Mouse (Mus musculus) lung, embryonic 16.5 days (tissue): ENCODE data around the gene Kat8. TPM values are rescaled to one million over a fixed set of nuclear protein-coding genes. Genes with fewer than 3 reads are reported as not detected.

ENCODE experiments used
- ATAC-seq: fragments of 200-750 bp; cut with Nextera tagmentation; 2 replicates; pipeline ENCODE4 v1.8.0; 2017; ENCODE audit warnings: low read depth, mild to moderate bottlenecking, moderate library complexity
- H3K27ac ChIP-seq: fragments of 300-500 bp; sonication (generic); 2 replicates; pipeline ENCODE4 v1.5.1; 2014; ENCODE audit warnings: mild to moderate bottlenecking, control low read depth, low read length
- H3K27me3 ChIP-seq: fragments of 300-500 bp; sonication (generic); 2 replicates; pipeline ENCODE4 v1.6.1; 2014; ENCODE audit warnings: low read depth, low read length, mixed read lengths; ENCODE audit not compliant: control insufficient read depth, insufficient read depth
- H3K36me3 ChIP-seq: fragments of 300-500 bp; sonication (generic); 2 replicates; pipeline ENCODE4 v1.6.1; 2014; ENCODE audit warnings: low read length; ENCODE audit not compliant: control insufficient read depth, insufficient read depth
- H3K4me1 ChIP-seq: fragments of 300-500 bp; sonication (generic); replicated peaks from 2 replicates; pipeline ENCODE4 v1.6.1; 2014; ENCODE audit warnings: low read length, mixed read lengths; ENCODE audit not compliant: control insufficient read depth, insufficient read depth
- H3K4me2 ChIP-seq: fragments of 300-500 bp; sonication (generic); 2 replicates; pipeline ENCODE4 v1.6.1; 2014; ENCODE audit warnings: low read depth, low read length, control low read depth
- H3K4me3 ChIP-seq: fragments of 300-500 bp; sonication (generic); 2 replicates; pipeline ENCODE4 v1.5.1; 2014; ENCODE audit warnings: mild to moderate bottlenecking, low read length, control low read depth
- H3K9ac ChIP-seq: fragments of 300-500 bp; sonication (generic); 2 replicates; pipeline ENCODE4 v1.6.1; 2014; ENCODE audit warnings: low read length, control low read depth
- H3K9me3 ChIP-seq: fragments of 300-500 bp; sonication (generic); 2 replicates; pipeline ENCODE4 v1.6.1; 2016; ENCODE audit warnings: low read length; ENCODE audit not compliant: control insufficient read depth
- WGBS: fragments of 180-500 bp; shearing (Covaris S2); extraction: QIAGEN DNeasy Blood & Tissue Kit; methylation state at CpG from one replicate; pipeline ENCODE4 v1.1.7; 2014; 5-methylcytosine and 5-hydroxymethylcytosine counted together
- polyA plus RNA-seq: library from polyadenylated mRNA; unstranded; fragments of >200 nt; fragmentation: Nextera tagmentation; extraction: Ambion mirVana; gene quantifications from 2 replicates; pipeline ENCODE4 v1.2.1, GENCODE M21; 2015

Kat8 gene
- polyA plus RNA-seq, 1 experiment from 2014 or later, result 38.9 TPM

DNA sequence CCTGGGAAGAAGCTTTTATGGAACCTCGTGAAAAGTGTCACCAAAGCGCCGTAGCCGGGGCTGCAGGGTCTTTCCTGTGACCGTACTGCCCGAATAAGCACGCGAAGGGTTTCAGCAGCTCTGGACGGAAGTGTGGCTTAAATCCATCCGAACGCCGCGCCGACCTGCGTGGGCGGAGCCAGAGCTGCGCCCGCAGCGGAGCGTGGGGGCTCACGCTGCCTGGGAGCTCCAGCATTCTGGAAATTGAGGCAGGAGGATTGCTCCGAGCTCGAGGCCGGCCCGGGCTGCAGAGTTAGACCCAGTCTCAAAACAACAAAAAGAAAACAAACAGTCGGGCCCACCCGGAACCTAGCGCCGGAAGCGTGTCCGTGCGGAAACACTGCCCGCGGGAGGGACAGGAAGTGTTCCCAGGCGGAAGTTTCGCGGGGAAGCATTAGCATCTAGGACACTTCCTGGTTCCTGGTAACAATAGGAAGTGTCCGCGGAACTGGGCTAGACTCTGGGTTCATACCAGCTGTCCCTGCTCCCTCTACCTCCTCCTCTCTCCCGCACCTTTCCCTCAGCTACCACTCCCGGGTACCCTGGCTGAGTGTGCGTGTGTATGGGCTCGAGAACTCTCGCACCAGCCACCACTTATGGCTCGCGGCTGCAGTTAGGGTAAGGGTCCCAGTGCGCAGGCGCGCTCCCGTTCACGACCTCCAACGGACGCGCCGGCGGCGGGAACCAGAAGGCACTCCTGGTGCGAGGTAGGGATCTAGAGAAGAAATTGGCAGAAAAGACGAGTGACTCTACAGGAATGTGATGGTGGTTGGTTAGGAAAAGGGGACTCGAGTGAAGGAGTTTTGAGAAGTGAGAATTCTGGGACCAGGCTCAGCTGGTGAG, 35.6 kb upstream of the Kat8 start, which contains the start of gene Zfp668:
Zfp668 (minus strand) TSS at position 362 of the 882 bp plus-strand sequence.
- under 1% methylated on average over 60 of the region's 60 CpGs for WGBS
- Histone ChIP-seq H3K36me3 (peaks cover 26% of the 10 kb centered on the region), H3K9ac (peak within 1 kb of the TSS; percentile 99), H3K4me2 (peak within 1 kb of the TSS; percentile 98), H3K4me1 (peaks cover 26% of the 10 kb centered on the region), H3K9me3 (no peaks in the 10 kb centered on the region), H3K4me3 (peak within 1 kb of the TSS; percentile 98), H3K27me3 (no peaks in the 10 kb centered on the region), H3K27ac (peak within 1 kb of the TSS; percentile 99)
- peak; percentile 72 for ATAC-seq

DNA sequence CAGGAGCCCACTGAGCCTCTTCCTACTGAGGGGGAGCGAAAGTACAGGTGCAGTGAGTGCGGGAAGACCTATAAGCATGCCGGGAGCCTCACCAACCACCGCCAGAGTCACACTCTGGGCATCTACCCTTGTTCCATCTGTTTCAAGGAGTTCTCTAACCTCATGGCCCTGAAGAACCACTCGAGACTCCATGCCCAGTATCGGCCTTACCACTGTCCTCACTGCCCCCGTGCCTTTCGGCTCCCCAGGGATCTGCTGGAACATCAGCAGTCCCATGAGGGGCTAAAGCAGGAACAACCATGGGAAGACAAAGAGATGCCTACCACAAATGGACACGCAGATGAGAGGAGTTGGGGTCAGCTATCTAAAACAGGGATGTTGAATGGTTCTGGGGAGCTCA, 33.0 kb upstream of the Kat8 start:
- peaks cover 22% of the 10 kb centered on the region for H3K4me1 ChIP-seq
- ATAC-seq, result no peak
- no peaks in the 10 kb centered on the region for H3K9me3 ChIP-seq
- no peaks in the 10 kb centered on the region for H3K27me3 ChIP-seq
- H3K4me2 ChIP-seq, result no peak overlapping the region
- no peak overlapping the region for H3K4me3 ChIP-seq
- 96% methylated on average over 9 of the region's 9 CpGs for WGBS
- H3K9ac ChIP-seq, result no peak overlapping the region
- H3K27ac ChIP-seq, result no peak overlapping the region
- peaks cover 45% of the 10 kb centered on the region for H3K36me3 ChIP-seq

DNA sequence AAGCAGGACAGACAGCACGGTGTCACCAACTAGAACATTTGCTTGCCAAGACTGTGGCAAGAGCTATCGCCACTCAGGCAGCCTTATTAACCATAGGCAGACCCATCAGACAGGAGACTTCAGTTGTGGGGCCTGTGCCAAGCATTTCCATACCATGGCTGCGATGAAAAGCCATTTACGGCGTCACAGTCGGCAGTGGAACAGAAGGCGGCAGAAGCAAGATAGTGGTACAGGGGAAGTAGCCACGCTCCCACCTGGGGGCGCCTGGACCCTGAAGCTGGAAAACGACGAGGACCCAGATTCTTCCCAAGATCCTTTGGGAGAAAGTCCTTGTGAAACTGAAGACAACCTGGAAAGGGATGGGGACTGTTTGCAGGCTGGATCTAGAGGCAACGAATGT, 31.9 kb upstream of the Kat8 start:
- Histone ChIP-seq H3K27me3 (no peaks in the 10 kb centered on the region), H3K9ac (no peak overlapping the region)

DNA sequence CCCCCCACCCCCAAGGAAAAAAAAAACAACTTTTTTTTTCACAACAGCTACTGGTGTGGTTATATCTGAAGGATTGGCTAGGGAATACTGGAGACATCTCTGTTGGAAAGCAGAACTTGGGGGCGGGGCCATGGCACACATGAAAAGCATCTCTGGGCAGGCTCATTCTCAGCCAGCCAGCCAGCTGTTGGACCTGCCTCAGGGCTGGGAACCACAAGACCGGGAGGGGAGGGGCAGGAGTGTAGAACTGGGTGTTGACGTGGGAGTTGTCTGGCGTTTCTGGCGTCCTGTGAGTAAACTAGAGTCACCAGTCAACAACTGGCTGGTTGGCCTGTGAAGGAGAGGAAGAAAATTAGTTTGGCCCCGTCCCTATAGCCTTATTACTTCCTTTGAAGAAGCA, 26.4 kb upstream of the Kat8 start:
- Histone ChIP-seq H3K4me1 (peaks cover 7% of the 10 kb centered on the region), H3K9me3 (no peaks in the 10 kb centered on the region), H3K4me2 (no peak overlapping the region), H3K27ac (no peak overlapping the region), H3K36me3 (peaks cover 61% of the 10 kb centered on the region), H3K4me3 (no peak overlapping the region), H3K9ac (no peak overlapping the region), H3K27me3 (no peaks in the 10 kb centered on the region)
- WGBS, result 42% methylated on average over 6 of the region's 6 CpGs
- peak; percentile 69 for ATAC-seq

More for the DNA sequence above, 31.9 kb upstream of the Kat8 start:
- ATAC-seq, result no peak
- no peak overlapping the region for H3K27ac ChIP-seq
- H3K4me1 ChIP-seq, result peaks cover 15% of the 10 kb centered on the region
- peaks cover 52% of the 10 kb centered on the region for H3K36me3 ChIP-seq
- no peaks in the 10 kb centered on the region for H3K9me3 ChIP-seq
- H3K4me2 ChIP-seq, result no peak overlapping the region
- H3K4me3 ChIP-seq, result no peak overlapping the region
- WGBS, result 81% methylated on average over 12 of the region's 12 CpGs

DNA sequence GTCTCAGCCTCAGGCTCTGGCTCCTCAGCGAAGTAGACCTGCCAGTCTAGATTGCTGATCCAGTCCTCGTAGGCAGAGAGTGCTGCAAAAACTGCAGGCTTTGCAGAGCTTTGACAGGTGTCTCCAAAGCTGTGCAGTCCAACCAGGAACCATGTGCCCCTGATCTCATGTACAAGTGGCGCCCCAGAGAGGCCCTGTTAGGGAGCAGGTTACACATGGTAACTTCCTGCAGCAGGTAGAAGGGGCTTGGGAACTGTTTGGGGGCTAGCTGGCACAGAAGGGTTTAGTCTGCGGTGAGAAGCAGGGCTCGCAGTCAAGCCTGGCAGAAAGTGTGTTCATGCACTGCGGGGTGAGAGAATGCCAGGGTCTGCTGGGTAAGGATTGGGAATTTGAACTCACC, 25.8 kb upstream of the Kat8 start:
- H3K9ac ChIP-seq, result no peak overlapping the region
- 88% methylated on average over 6 of the region's 6 CpGs for WGBS
- peaks cover 59% of the 10 kb centered on the region for H3K36me3 ChIP-seq
- H3K9me3 ChIP-seq, result no peaks in the 10 kb centered on the region
- H3K27ac ChIP-seq, result 0 out of 2 replicates have a peak overlapping the region, but pooled peaks have one; percentile 20
- no peak for ATAC-seq
- no peaks in the 10 kb centered on the region for H3K27me3 ChIP-seq
- no peak overlapping the region for H3K4me2 ChIP-seq
- H3K4me3 ChIP-seq, result no peak overlapping the region
- peaks cover 7% of the 10 kb centered on the region for H3K4me1 ChIP-seq

DNA sequence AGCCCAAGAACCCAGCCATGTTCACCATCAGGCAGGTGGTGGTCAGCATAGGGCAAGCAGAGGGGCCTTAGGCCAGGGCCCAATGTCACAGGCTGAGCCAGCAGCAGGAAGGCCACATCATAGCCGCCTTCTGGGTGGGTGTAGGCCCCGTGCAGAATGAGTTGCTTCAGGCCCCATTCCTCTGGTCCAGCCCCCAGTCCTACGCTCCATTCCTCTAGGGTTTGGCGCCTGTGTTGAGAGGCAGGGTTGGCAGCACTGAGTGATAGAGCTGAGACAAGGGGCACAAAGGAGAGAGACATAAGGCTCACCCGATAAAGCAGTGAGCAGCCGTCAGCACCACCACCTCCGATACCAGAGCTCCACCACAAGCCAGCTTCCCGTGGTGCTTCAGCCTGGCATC, 25.1 kb upstream of the Kat8 start:
- no peak overlapping the region for H3K4me3 ChIP-seq
- no peak overlapping the region for H3K9ac ChIP-seq
- H3K36me3 ChIP-seq, result peaks cover 54% of the 10 kb centered on the region
- no peaks in the 10 kb centered on the region for H3K27me3 ChIP-seq
- peaks cover 7% of the 10 kb centered on the region for H3K4me1 ChIP-seq
- H3K27ac ChIP-seq, result no peak overlapping the region
- H3K4me2 ChIP-seq, result no peak overlapping the region
- no peak for ATAC-seq
- WGBS, result 77% methylated on average over 8 of the region's 8 CpGs
- no peaks in the 10 kb centered on the region for H3K9me3 ChIP-seq

DNA sequence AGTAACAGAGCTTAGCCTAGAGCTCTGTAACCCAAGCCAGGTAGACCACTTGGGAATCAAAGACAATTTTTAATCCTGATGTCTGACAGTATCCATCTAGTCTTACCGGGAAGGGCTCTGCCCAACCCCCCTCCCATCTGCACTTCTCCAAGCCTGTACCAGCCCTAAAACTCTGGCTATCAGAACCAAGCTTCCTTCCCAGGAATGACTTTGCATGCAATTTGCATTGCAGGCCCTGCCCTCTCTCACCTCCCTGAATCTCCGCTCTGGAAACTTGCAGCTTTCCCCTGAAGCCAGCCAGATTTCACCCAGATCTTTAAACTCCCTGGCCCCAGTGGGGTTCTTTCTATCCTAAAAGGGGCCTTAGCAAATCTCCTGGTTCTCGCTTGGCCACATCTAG, 24.5 kb upstream of the Kat8 start:
- 78% methylated on average over 3 of the region's 3 CpGs for WGBS
- H3K27ac ChIP-seq, result no peak overlapping the region
- no peak overlapping the region for H3K4me2 ChIP-seq
- no peaks in the 10 kb centered on the region for H3K27me3 ChIP-seq
- H3K9me3 ChIP-seq, result no peaks in the 10 kb centered on the region
- no peak for ATAC-seq
- H3K4me1 ChIP-seq, result peaks cover 7% of the 10 kb centered on the region
- peaks cover 48% of the 10 kb centered on the region for H3K36me3 ChIP-seq
- H3K9ac ChIP-seq, result no peak overlapping the region
- no peak overlapping the region for H3K4me3 ChIP-seq

DNA sequence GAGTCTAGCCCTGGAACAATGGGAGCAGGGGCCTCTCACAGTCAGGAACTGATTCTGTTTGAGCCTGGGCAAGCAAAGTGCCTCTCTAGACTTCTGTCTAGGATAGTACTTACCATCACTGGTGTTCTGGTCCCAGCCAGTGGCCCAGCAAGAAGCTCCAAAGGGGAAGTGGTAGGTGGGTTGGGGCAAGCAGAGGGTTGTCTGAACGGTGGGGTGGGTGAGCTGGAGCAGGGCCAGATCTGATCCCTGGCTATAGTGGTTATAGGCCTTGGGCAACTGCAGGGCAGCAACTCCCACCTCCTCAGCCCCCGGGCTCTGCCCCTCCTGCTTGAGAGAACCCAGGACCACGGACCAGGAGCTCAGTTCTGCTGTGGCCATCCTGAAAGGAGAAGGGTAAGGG, 23.5 kb upstream of the Kat8 start:
- H3K27me3 ChIP-seq, result no peaks in the 10 kb centered on the region
- H3K4me3 ChIP-seq, result no peak overlapping the region
- H3K9me3 ChIP-seq, result no peaks in the 10 kb centered on the region
- H3K9ac ChIP-seq, result no peak overlapping the region
- peaks cover 39% of the 10 kb centered on the region for H3K36me3 ChIP-seq
- H3K27ac ChIP-seq, result no peak overlapping the region
- H3K4me2 ChIP-seq, result no peak overlapping the region
- WGBS, result 70% methylated on average over 3 of the region's 3 CpGs
- H3K4me1 ChIP-seq, result peaks cover 4% of the 10 kb centered on the region
- ATAC-seq, result no peak

DNA sequence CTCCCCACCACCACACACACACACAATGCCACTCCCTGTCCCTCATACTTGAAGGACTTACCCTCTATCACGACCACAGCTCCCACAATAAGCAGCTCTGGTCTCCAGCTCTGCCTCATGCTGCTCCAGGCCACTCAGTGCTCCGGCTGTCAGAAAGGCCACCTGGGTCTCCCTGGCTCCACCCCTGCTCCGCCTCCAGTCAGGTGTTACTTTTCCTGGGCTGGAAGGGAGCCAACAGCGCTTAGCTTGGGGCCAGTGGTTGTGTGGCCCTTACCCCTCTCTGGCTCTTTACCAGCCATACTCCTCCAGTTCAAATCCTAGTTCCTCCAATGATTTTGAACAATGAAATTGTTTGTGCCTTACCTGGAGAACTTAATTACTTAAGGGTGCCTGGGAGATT, 21.5 kb upstream of the Kat8 start, which contains the start of gene Prss53:
Prss53 (minus strand) TSS at position 173 of the 400 bp plus-strand sequence.
- WGBS, result 17% methylated on average over 4 of the region's 4 CpGs
- H3K27me3 ChIP-seq, result no peaks in the 10 kb centered on the region
- H3K36me3 ChIP-seq, result peaks cover 28% of the 10 kb centered on the region
- H3K9me3 ChIP-seq, result no peaks in the 10 kb centered on the region
- H3K27ac ChIP-seq, result no peak within 1 kb of the TSS
- ATAC-seq, result no peak
- H3K4me2 ChIP-seq, result no peak within 1 kb of the TSS
- H3K4me3 ChIP-seq, result no peak within 1 kb of the TSS
- no peak within 1 kb of the TSS for H3K9ac ChIP-seq
- peaks cover 8% of the 10 kb centered on the region for H3K4me1 ChIP-seq
